Mouse (Mus musculus) kidney, embryonic 16.5 days (tissue): ENCODE results near the gene Mtr. TPM values are rescaled to one million over a fixed set of nuclear protein-coding genes. Genes with fewer than 3 reads are reported as not detected.
A peak's percentile ranks its signal among the peaks of the same experiment; 100 is the strongest.

Experiments
- ATAC-seq: fragments of 200-750 bp; cut with Nextera tagmentation; 2 replicates; pipeline ENCODE4 v1.8.0; 2017; ENCODE audit warnings: moderate TSS enrichment; ENCODE audit not compliant: low FRiP score, low TSS enrichment
- H3K27ac ChIP-seq: fragments of 300-500 bp; sonication (generic); 2 replicates; pipeline ENCODE4 v1.5.1; 2014; ENCODE audit warnings: low read length
- H3K27me3 ChIP-seq: fragments of 300-500 bp; sonication (generic); 2 replicates; pipeline ENCODE4 v1.6.1; 2014; ENCODE audit warnings: low read length, control low read depth, mixed read lengths; ENCODE audit not compliant: insufficient read depth
- H3K36me3 ChIP-seq: fragments of 300-500 bp; sonication (generic); 2 replicates; pipeline ENCODE4 v1.6.1; 2014; ENCODE audit warnings: low read length, control low read depth, mixed read lengths; ENCODE audit not compliant: insufficient read depth
- H3K4me1 ChIP-seq: fragments of 300-500 bp; sonication (generic); 2 replicates; pipeline ENCODE4 v1.6.1; 2014; ENCODE audit warnings: low read length, control low read depth, mixed read lengths; ENCODE audit not compliant: insufficient read depth
- H3K4me2 ChIP-seq: fragments of 300-500 bp; sonication (generic); replicated peaks from 2 replicates; pipeline ENCODE4 v1.6.1; 2014; ENCODE audit warnings: low read depth, low read length
- H3K4me3 ChIP-seq: fragments of 300-500 bp; sonication (generic); 2 replicates; pipeline ENCODE4 v1.5.1; 2014; ENCODE audit warnings: mild to moderate bottlenecking, low read length
- H3K9ac ChIP-seq: fragments of 300-500 bp; sonication (generic); replicated peaks from 2 replicates; pipeline ENCODE4 v1.6.1; 2014; ENCODE audit warnings: low read length
- H3K9me3 ChIP-seq: fragments of 300-500 bp; sonication (generic); 2 replicates; pipeline ENCODE4 v1.6.1; 2016; ENCODE audit warnings: low read length, control low read depth
- WGBS: fragments of 180-500 bp; shearing (Covaris S2); extraction: QIAGEN DNeasy Blood & Tissue Kit; methylation state at CpG from one replicate; pipeline ENCODE4 v1.1.7; 2014; 5-methylcytosine and 5-hydroxymethylcytosine counted together
- polyA plus RNA-seq: library from polyadenylated mRNA; unstranded; fragments of >200 nt; fragmentation: Nextera tagmentation; extraction: Ambion mirVana; gene quantifications from 2 replicates; pipeline ENCODE4 v1.2.1, GENCODE M21; 2015

The Mtr gene
- polyA plus RNA-seq, 1 experiment from 2014 or later = 13.4 TPM

DNA sequence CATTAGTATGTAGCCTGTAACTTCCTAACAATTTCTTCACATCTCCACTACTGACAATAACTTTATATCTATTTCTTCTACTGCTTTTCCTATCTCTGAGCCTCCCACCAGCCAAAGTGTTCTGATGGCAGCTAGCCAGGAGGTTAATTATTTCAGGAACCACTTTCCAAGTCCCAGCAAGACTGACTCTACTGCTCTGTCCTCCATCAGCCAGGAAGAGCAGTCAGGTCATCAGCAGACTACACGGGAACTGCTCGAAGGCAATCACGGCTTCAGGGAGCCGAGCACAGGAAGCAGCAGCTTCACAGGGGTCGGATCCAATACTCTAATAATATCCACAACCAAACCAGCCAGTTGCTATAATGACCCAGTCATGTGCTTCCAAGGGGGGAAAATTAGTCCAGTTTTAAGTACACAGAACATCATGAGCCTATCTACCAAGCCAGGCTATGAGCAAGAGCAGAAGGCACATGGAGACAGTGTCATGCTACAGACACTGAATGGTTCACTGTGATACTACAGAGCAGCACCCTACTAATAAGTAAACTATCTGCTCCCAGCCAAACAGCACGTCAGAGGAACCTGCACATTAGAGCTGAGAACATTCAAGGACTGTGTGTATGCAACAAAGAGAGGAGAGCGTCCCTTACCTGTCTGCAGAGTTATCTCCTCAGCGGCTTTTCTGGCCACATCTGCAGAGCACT is 8.6 kb downstream of the Mtr start:
- H3K27ac ChIP-seq = no peak overlapping the region
- H3K9ac ChIP-seq = no peak overlapping the region
- H3K4me1 ChIP-seq = no peaks in the 10 kb centered on the region
- H3K27me3 ChIP-seq = no peaks in the 10 kb centered on the region
- WGBS = 79% methylated on average over 8 of the region's 8 CpGs
- no peak overlapping the region for H3K4me3 ChIP-seq
- no peak overlapping the region for H3K4me2 ChIP-seq
- no peaks in the 10 kb centered on the region for H3K9me3 ChIP-seq
- peaks cover 37% of the 10 kb centered on the region for H3K36me3 ChIP-seq
- peak; percentile 57; the same call in 1 of the 2 replicates for ATAC-seq

DNA sequence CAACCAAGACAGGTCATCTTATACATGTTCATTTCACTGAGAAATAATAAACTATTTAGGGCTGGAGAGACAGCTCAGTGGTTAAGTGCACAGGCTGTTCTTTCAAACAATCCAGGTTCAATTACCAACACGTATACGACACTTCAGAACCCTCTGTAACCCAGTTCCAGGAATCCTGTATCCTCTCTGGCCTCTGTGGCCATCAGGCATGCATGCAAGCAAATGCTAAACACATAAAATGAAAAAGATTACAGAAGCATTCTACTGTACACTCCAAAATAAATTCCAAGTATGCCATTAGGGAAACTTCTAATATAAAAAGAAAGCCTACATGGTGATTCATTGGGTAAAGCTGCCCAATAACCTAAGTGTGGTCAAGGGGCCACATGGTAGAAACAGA is 12.0 kb downstream of the Mtr start:
- Histone ChIP-seq H3K27me3 (no peaks in the 10 kb centered on the region), H3K4me1 (no peaks in the 10 kb centered on the region), H3K4me2 (no peak overlapping the region), H3K27ac (no peak overlapping the region), H3K4me3 (no peak overlapping the region), H3K9me3 (no peaks in the 10 kb centered on the region), H3K9ac (no peak overlapping the region), H3K36me3 (peaks cover 59% of the 10 kb centered on the region)
- 95% methylated on average over 2 of the region's 2 CpGs for WGBS
- ATAC-seq = no peak

DNA sequence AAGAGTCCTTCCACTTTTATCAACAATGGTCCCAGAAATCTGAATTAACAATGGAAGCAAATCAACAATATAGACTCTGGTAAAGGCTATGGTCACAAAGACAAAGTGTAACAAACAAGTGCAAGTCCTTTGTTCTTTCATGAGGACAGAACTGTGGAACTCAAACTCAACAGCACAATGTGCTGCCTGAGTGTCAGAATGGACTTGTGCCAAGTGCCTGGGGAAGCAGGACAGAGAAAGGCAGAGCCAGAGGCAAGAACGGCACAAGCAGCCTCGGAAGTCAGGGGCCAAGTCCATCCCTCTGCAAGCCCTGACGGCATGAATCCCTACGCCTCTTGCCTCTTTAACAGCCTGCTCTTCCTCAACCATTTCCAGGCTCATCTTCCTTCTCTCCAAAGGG is 13.9 kb downstream of the Mtr start:
- Histone ChIP-seq H3K27me3 (no peaks in the 10 kb centered on the region), H3K4me3 (no peak overlapping the region), H3K36me3 (peaks cover 54% of the 10 kb centered on the region), H3K4me2 (no peak overlapping the region), H3K9ac (no peak overlapping the region), H3K9me3 (no peaks in the 10 kb centered on the region), H3K4me1 (no peaks in the 10 kb centered on the region), H3K27ac (no peak overlapping the region)
- 95% methylated on average over 4 of the region's 4 CpGs for WGBS
- ATAC-seq = no peak

DNA sequence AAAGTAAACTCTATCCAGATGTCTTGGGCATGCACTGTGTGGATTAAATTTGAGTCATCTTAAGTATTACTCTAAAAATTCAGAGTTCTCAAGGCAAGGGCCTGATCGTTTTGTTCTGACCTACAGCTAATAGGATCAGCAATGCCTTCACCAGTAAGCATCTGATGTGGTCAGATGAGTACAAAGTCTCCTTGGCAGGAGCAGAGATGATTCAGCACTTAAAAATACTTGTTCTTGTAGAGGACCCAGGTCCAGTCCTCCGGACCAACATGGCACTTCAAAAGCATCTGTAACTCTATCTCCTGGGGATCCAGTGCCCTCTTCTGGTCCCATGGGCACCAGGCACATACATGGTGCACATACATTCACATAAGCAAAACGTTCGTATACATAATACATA is 25.8 kb downstream of the Mtr start:
- Histone ChIP-seq H3K4me3 (no peak overlapping the region), H3K36me3 (peaks cover 37% of the 10 kb centered on the region), H3K4me1 (no peaks in the 10 kb centered on the region), H3K9ac (no peak overlapping the region), H3K4me2 (no peak overlapping the region), H3K27me3 (no peaks in the 10 kb centered on the region), H3K9me3 (no peaks in the 10 kb centered on the region), H3K27ac (no peak overlapping the region)
- WGBS = 93% methylated on average over 4 of the region's 4 CpGs
- ATAC-seq = no peak

DNA sequence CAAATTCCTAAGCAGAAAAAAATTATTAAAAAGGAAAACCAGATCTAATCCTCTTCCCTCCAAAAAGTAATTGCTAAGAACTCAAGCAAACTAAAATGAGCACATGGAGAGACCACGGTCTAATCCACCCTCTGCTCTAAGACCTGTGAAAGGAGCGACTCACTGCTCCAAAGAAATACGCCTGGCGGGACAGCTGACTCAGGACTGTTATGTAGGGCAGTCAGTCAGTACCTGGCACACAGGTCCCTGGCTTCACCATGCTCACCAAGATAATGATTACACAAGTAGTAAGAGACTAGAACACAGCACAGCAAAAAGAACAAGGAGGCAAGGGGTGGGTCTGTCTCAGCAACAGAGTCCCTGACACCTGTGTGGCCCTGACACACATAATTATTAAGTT is 29.7 kb downstream of the Mtr start:
- no peaks in the 10 kb centered on the region for H3K9me3 ChIP-seq
- H3K27ac ChIP-seq = no peak overlapping the region
- H3K4me2 ChIP-seq = no peak overlapping the region
- WGBS = 86% methylated on average over 4 of the region's 4 CpGs
- H3K27me3 ChIP-seq = no peaks in the 10 kb centered on the region
- no peak for ATAC-seq
- peaks cover 44% of the 10 kb centered on the region for H3K36me3 ChIP-seq
- no peak overlapping the region for H3K4me3 ChIP-seq
- no peak overlapping the region for H3K9ac ChIP-seq
- no peaks in the 10 kb centered on the region for H3K4me1 ChIP-seq

DNA sequence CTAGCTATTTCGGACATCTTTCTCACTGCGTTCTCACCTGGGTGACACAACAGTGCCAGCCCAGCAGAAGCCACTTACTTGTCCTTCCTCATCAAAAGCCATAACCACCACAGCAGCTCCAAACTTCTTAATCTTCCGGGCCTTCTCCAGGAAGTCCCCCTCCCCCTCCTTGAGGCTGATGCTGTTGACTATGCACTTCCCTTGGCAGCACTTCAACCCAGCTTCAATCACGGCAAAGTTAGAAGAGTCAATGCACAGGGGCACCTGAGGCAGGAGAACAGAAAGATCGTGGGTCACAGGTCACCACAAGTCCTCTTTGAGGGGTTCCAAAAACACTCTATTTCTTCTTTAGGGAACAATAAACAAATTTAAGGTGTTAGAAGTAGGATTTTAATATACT is 30.3 kb downstream of the Mtr start:
- Histone ChIP-seq H3K27ac (no peak overlapping the region), H3K9ac (no peak overlapping the region), H3K4me1 (no peaks in the 10 kb centered on the region), H3K27me3 (no peaks in the 10 kb centered on the region), H3K4me3 (no peak overlapping the region), H3K9me3 (no peaks in the 10 kb centered on the region), H3K4me2 (no peak overlapping the region), H3K36me3 (peaks cover 40% of the 10 kb centered on the region)
- no peak for ATAC-seq
- WGBS = 78% methylated on average over 5 of the region's 5 CpGs

DNA sequence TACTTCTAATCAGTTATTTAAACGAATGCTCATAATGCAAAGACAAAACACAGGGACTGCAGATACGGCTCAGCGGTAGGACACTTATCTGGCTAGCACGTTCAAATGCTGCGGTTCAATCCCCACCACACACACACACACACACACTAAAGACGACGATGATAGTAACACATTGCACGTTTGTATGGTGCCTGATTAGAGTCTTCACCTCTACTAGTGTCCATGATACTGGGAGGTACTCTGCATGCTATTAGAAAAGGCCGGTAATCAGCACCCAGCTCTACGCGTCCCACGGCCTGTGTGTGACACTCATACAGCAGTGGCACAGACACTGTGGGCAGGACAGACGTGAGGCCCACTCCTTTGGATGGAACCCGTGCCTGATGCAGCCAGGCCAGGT is 39.3 kb downstream of the Mtr start:
- no peak overlapping the region for H3K4me2 ChIP-seq
- H3K4me1 ChIP-seq = no peaks in the 10 kb centered on the region
- H3K4me3 ChIP-seq = no peak overlapping the region
- H3K27me3 ChIP-seq = no peaks in the 10 kb centered on the region
- H3K9me3 ChIP-seq = no peaks in the 10 kb centered on the region
- no peak overlapping the region for H3K27ac ChIP-seq
- no peak for ATAC-seq
- 93% methylated on average over 14 of the region's 14 CpGs for WGBS
- H3K36me3 ChIP-seq = peaks cover 34% of the 10 kb centered on the region
- H3K9ac ChIP-seq = no peak overlapping the region

DNA sequence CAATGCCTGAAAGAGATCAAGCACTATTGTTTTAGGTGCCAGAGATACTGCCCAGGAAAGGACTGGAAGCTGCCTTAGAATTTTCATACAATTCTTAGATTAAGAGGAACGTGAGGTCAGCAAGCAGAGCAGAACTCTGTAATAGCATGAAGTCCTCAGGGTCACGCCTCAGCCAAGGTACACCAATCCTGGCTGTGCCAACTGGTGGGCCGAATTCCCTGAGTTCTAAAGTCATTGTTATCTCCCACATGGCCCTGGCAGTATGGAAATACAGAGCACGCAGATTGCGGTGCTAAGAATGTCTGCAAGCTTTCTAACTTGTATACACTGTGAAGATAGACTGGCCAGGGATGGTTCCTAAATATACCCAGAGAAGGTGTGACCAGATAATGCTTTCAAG is 43.0 kb downstream of the Mtr start:
- no peak for ATAC-seq
- Histone ChIP-seq H3K9me3 (no peaks in the 10 kb centered on the region), H3K36me3 (peaks cover 30% of the 10 kb centered on the region), H3K9ac (no peak overlapping the region), H3K4me1 (no peaks in the 10 kb centered on the region), H3K4me3 (no peak overlapping the region), H3K27me3 (no peaks in the 10 kb centered on the region), H3K4me2 (no peak overlapping the region), H3K27ac (no peak overlapping the region)
- WGBS = 87% methylated on average over 5 of the region's 5 CpGs

DNA sequence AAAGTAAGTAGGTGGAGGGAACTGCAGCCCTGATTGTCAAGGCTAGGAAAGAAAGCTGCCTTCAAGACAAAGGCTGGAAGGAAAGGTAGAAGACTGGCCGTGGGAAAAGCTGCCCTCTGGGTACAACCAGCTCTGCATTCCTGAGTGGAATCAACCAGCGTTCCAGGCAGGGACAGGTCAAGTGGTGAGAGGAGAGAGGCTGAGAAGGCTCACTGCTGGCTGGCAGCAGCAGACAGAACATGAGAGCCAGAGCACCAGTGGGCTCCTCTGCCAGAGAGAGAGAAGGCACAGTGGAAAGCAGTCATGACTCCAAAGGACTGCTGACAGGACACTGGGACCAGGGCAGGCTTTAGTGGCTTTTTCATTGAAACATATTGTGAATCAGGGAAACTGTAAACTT is 46.9 kb downstream of the Mtr start:
- 77% methylated on average over 2 of the region's 2 CpGs for WGBS
- no peaks in the 10 kb centered on the region for H3K27me3 ChIP-seq

DNA sequence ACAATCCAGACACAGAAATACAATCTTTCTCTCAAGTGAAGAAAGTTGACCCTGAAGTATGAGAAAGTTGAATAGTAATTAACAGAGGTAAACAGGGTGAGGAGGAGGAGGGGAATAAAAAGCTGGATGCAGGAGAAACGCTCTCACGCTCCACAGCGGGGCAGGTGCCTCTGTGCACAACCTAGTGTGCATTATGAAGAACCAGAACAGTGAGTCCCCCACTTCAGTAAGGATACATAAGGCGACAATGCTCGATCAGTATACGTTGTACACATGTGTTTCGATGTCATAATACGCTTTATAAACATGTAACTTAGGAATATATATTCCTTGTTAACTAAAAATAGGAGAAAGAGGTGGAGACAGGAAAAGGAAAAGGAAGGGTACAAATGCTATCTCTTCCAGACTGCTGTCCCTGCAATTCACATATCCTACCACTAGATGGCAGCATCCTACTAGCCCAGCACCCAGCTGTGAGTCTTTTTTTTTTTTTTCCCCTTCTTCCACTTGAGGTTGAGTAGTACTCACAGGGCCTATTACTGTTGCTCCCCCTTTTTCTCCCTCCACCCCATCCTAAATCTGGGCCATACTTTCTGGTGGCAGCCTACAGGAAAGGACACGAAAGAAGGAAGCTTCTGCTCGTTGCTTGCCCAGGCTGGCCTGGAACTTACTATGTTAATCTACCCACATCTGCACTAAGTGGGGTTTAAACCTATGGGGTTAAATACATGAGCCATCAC is 47.7 kb downstream of the Mtr start:
- no peaks in the 10 kb centered on the region for H3K9me3 ChIP-seq
- 0 out of 2 replicates have a peak, but pooled peaks have one; percentile 51 for ATAC-seq
- H3K27ac ChIP-seq = no peak overlapping the region
- peaks cover 28% of the 10 kb centered on the region for H3K36me3 ChIP-seq
- 76% methylated on average over 10 of the region's 10 CpGs for WGBS
- no peaks in the 10 kb centered on the region for H3K27me3 ChIP-seq
- no peaks in the 10 kb centered on the region for H3K4me1 ChIP-seq
- H3K4me2 ChIP-seq = no peak overlapping the region
- no peak overlapping the region for H3K9ac ChIP-seq
- H3K4me3 ChIP-seq = no peak overlapping the region

More for the DNA sequence above, 46.9 kb downstream of the Mtr start:
- ATAC-seq = no peak
- Histone ChIP-seq H3K9me3 (no peaks in the 10 kb centered on the region), H3K4me1 (no peaks in the 10 kb centered on the region), H3K4me3 (no peak overlapping the region), H3K9ac (no peak overlapping the region), H3K27ac (no peak overlapping the region), H3K4me2 (no peak overlapping the region), H3K36me3 (peaks cover 32% of the 10 kb centered on the region)
